In the genomic region with DNA sequence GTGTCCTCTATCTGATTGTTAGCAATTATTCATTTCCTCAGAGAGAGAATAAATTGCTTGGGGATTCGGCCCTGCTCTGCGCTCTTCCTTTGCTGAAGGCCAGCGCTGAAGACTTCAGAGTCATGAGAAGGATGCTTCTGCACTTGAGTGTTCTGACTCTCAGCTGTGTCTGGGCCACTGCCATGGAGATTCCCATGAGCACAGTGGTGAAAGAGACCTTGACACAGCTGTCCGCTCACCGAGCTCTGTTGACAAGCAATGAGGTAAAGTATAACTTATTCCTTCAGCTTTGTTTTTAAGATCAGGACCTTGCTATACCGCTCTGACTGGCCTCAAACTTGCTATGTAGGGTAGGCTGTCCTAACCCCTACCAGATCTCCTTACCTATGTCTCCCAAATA, we compare ENCODE assay signal across 23 mouse cellular contexts. TPM values are rescaled to one million over a fixed set of nuclear protein-coding genes. Genes with fewer than 3 reads are reported as not detected.
"Had no signal": no experiment of that assay in that cellular context is flagged by ENCODE, and none has a peak within 500 bp of the region (broad histone marks: within the 10 kb centered on the region; RNA-seq: fewer than 3 reads in every experiment).

A gene (plus strand): TSS at position 80 of the 400 bp plus-strand sequence.

- DNase-seq: gastrocnemius, postnatal 14 days; gastrocnemius, postnatal 36 days; heart, adult 18-20 months; heart, postnatal 14 days; heart, postnatal 36 days; kidney, adult 11 months; kidney, adult 2 months; kidney, adult 9 months; kidney, postnatal 14 days; kidney, postnatal 36 days; layer of hippocampus, adult 9-11 months; liver; liver, embryonic 13.5 days; liver, postnatal 0 days had no signal

RNA-seq across cellular contexts. Expression of the gene that starts here (rescaled TPM):
- total RNA-seq: gastrocnemius, adult 8-10 months; gastrocnemius, postnatal 14 days; gastrocnemius, postnatal 36 days; heart, adult 18-20 months; heart, postnatal 14 days; heart, postnatal 36 days; hematopoietic stem cell, adult 5-6 weeks; hindbrain, postnatal 0 days; layer of hippocampus, adult 18-20 months; layer of hippocampus, adult 8-10 months; layer of hippocampus, postnatal 14 days; left cerebral cortex, adult 2 months; left cerebral cortex, postnatal 14 days; left cerebral cortex, postnatal 36 days had no signal
